3 mouse cellular contexts compared by ENCODE assay signal in genomic region chr13:46017011-46017410, GRCm38 (mm10). TPM values are rescaled to one million over a fixed set of nuclear protein-coding genes. Genes with fewer than 3 reads are reported as not detected.
DNase-seq lines count a peak whose midpoint lies in the region; TF ChIP-seq lines count a peak whose summit lies in the region.
"Not testable (repeated sequence)": the region's sequence is repeated elsewhere in the genome, so short reads cannot be mapped to it uniquely, and the experiment has no call there.

No protein-coding gene starts in this region.

- not testable (repeated sequence) for H3K36me3 ChIP-seq in ES-Bruce4 (ENCODE audit: control insufficient read depth, insufficient read depth, low read length, poor library complexity, severe bottlenecking)

- TF ChIP-seq EP300 in ES-Bruce4 (IDR thresholded peaks at IDR 0.05; ENCODE audit: insufficient read depth, low read depth, low read length): 0 out of 2 replicates have a peak, but pooled peaks have one; percentile 21

- DNase-seq in ES-CJ7 (ENCODE audit: low read depth, low spot score) (peak; percentile 64), ZHBTc4 (ENCODE audit: low read depth, low spot score) (peak; percentile 58)

- not testable (repeated sequence) for H3K9ac ChIP-seq in ES-Bruce4 (ENCODE audit: low read depth, poor library complexity, severe bottlenecking)

- H3K27ac ChIP-seq in ES-Bruce4 (ENCODE audit: insufficient read depth, low read length): not testable (repeated sequence)

- not testable (repeated sequence) for H3K27me3 ChIP-seq in ES-Bruce4 (ENCODE audit: control insufficient read depth, insufficient read depth, low read length, poor library complexity, severe bottlenecking)

- not testable (repeated sequence) for H3K9me3 ChIP-seq in ES-Bruce4 (replicated peaks; ENCODE audit: control insufficient read depth, insufficient read depth, low read length, poor library complexity, severe bottlenecking)

- TF ChIP-seq POLR2A in ES-Bruce4 (IDR thresholded peaks at IDR 0.05; ENCODE audit: insufficient read depth, low read length): not testable (repeated sequence)

- not testable (repeated sequence) for H3K4me3 ChIP-seq in ES-Bruce4 (ENCODE audit: low read depth, low read length)

- TF ChIP-seq CTCF in ES-Bruce4 (IDR thresholded peaks at IDR 0.05; ENCODE audit: low read depth, low read length): not testable (repeated sequence)

- H3K4me1 ChIP-seq in ES-Bruce4 (ENCODE audit: control insufficient read depth, insufficient read depth, low read length): peaks cover 13% of the 10 kb centered on the region

RNA-seq across cellular contexts. Expression of gene Atxn1, which starts 52.2 kb away (rescaled TPM):
- 10.1 and 11.2 TPM in 2 replicates for polyA plus RNA-seq in ES-Bruce4 (2011; ENCODE audit: insufficient read depth, insufficient read length, low read depth, missing spikeins)
